8 mouse cellular contexts compared by ENCODE assay signal in the genomic region with DNA sequence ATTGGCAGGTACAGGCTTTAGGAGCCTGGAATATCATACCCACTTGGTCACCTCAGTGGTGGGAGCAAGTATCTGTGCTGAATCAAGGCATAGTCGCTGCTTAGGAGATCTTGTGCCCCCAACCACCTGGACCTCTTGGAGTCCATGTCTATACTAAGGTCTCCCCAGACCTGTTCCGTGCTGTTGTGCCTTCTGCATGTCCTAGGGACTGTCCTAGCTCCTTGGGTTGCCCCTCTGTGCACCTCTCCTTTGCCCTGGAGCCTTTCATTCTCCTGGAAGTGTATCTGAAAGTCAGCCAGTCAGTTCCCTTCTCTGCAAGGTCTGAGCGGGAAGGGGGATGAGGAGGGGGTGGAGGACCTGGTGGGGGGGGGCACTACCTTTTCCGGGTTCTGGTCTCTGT.
DNase-seq lines count a peak whose midpoint lies in the region; ATAC-seq lines count a peak whose summit lies in the region.

No protein-coding gene starts in this region.

- H3K4me3 ChIP-seq in liver, embryonic 11.5 days (ENCODE audit: low read depth, low read length), result peak overlapping the region; percentile 59
- H3K4me3 ChIP-seq in forebrain, embryonic 11.5 days (ENCODE audit: low read depth, low read length), result peak overlapping the region; percentile 71
- peak overlapping the region; percentile 69 for H3K4me3 ChIP-seq in intestine, embryonic 16.5 days (ENCODE audit: low read length)
- H3K4me3 ChIP-seq in neural tube, embryonic 12.5 days, result peak overlapping the region; percentile 62

- peak overlapping the region; percentile 71 for H3K4me2 ChIP-seq in liver, embryonic 11.5 days
- peak overlapping the region; percentile 69 for H3K4me2 ChIP-seq in forebrain, embryonic 11.5 days (ENCODE audit: low read depth, low read length, severe bottlenecking)
- H3K4me2 ChIP-seq in intestine, embryonic 16.5 days (ENCODE audit: low read depth, low read length), result peak overlapping the region; percentile 81
- H3K4me2 ChIP-seq in neural tube, embryonic 12.5 days (replicated peaks), result peak overlapping the region; percentile 89

- peaks cover 23% of the 10 kb centered on the region for H3K27me3 ChIP-seq in liver, embryonic 11.5 days (replicated peaks; ENCODE audit: control insufficient read depth, insufficient read depth, low read length)
- H3K27me3 ChIP-seq in forebrain, embryonic 11.5 days (ENCODE audit: control insufficient read depth, insufficient read depth, low read length), result no peaks in the 10 kb centered on the region
- H3K27me3 ChIP-seq in intestine, embryonic 16.5 days (replicated peaks; ENCODE audit: control insufficient read depth, insufficient read depth, low read length), result no peaks in the 10 kb centered on the region
- H3K27me3 ChIP-seq in neural tube, embryonic 12.5 days (replicated peaks), result no peaks in the 10 kb centered on the region

- ATAC-seq in liver, embryonic 11.5 days (replicated peaks; ENCODE audit: low FRiP score), result no peak
- no peak for ATAC-seq in forebrain, embryonic 11.5 days (replicated peaks; ENCODE audit: low FRiP score)
- ATAC-seq in intestine, embryonic 16.5 days, result no peak
- no peak for ATAC-seq in neural tube, embryonic 12.5 days (ENCODE audit: low FRiP score, low read depth)

- WGBS in liver, embryonic 11.5 days, result 24% methylated on average over 4 of the region's 4 CpGs
- 23% methylated on average over 4 of the region's 4 CpGs for WGBS in forebrain, embryonic 11.5 days
- 31% methylated on average over 4 of the region's 4 CpGs for WGBS in intestine, embryonic 16.5 days
- 17% methylated on average over 4 of the region's 4 CpGs for WGBS in neural tube, embryonic 12.5 days

- peaks cover 35% of the 10 kb centered on the region for H3K4me1 ChIP-seq in liver, embryonic 11.5 days (replicated peaks; ENCODE audit: control insufficient read depth, insufficient read depth, low read length)
- H3K4me1 ChIP-seq in forebrain, embryonic 11.5 days (replicated peaks; ENCODE audit: control insufficient read depth, insufficient read depth, low read length), result peaks cover 26% of the 10 kb centered on the region
- H3K4me1 ChIP-seq in intestine, embryonic 16.5 days (ENCODE audit: control insufficient read depth, insufficient read depth, low read length), result peaks cover 60% of the 10 kb centered on the region
- H3K4me1 ChIP-seq in neural tube, embryonic 12.5 days, result peaks cover 72% of the 10 kb centered on the region

- no peaks in the 10 kb centered on the region for H3K36me3 ChIP-seq in liver, embryonic 11.5 days (ENCODE audit: control insufficient read depth, insufficient read depth, low read length)
- no peaks in the 10 kb centered on the region for H3K36me3 ChIP-seq in forebrain, embryonic 11.5 days (ENCODE audit: control insufficient read depth, insufficient read depth, low read length)
- no peaks in the 10 kb centered on the region for H3K36me3 ChIP-seq in intestine, embryonic 16.5 days (ENCODE audit: control insufficient read depth, insufficient read depth, low read length)
- H3K36me3 ChIP-seq in neural tube, embryonic 12.5 days, result no peaks in the 10 kb centered on the region

- H3K27ac ChIP-seq in liver, embryonic 11.5 days (ENCODE audit: low read depth, low read length), result 0 out of 2 replicates have a peak overlapping the region, but pooled peaks have one; percentile 19
- H3K27ac ChIP-seq in forebrain, embryonic 11.5 days (ENCODE audit: low read depth, low read length), result no peak overlapping the region
- H3K27ac ChIP-seq in intestine, embryonic 16.5 days (ENCODE audit: low read length), result 0 out of 2 replicates have a peak overlapping the region, but pooled peaks have one; percentile 1
- no peak overlapping the region for H3K27ac ChIP-seq in neural tube, embryonic 12.5 days

- H3K9me3 ChIP-seq in liver, embryonic 11.5 days (ENCODE audit: control insufficient read depth, low read length), result no peaks in the 10 kb centered on the region
- H3K9me3 ChIP-seq in forebrain, embryonic 11.5 days (ENCODE audit: control insufficient read depth, low read length), result no peaks in the 10 kb centered on the region
- no peaks in the 10 kb centered on the region for H3K9me3 ChIP-seq in intestine, embryonic 16.5 days (ENCODE audit: control insufficient read depth, low read length)
- no peaks in the 10 kb centered on the region for H3K9me3 ChIP-seq in neural tube, embryonic 12.5 days

- peak overlapping the region; percentile 15; the same call in 1 of the 2 replicates for H3K9ac ChIP-seq in liver, embryonic 11.5 days (ENCODE audit: low read depth, low read length)
- peak overlapping the region; percentile 16; the same call in 1 of the 2 replicates for H3K9ac ChIP-seq in forebrain, embryonic 11.5 days (ENCODE audit: low read length)
- H3K9ac ChIP-seq in intestine, embryonic 16.5 days (ENCODE audit: low read depth, low read length), result peak overlapping the region; percentile 0; the same call in 1 of the 2 replicates
- H3K9ac ChIP-seq in neural tube, embryonic 12.5 days, result peak overlapping the region; percentile 73; the same call in 1 of the 2 replicates

- DNase-seq in liver, embryonic 11.5 days (ENCODE audit: low spot score), result no peak
- no peak for DNase-seq in liver
- DNase-seq in forebrain, embryonic 11.5 days (ENCODE audit: low spot score), result no peak
- no peak for DNase-seq in frontal cortex, postnatal 10 days (ENCODE audit: low spot score in 2 of 2)
- no peak for DNase-seq in thymus, postnatal 0 days (ENCODE audit: low spot score)
- DNase-seq in urinary bladder, adult 18-20 months (ENCODE audit: low spot score in 2 of 2), result no peak

Comparison
In these comparisons a context has a peak if more than half of its experiments do, and no peak if none do; other contexts are left out.
1. H3K27ac ChIP-seq: peak in liver, embryonic 11.5 days (single experiment) and intestine, embryonic 16.5 days (single experiment); none in forebrain, embryonic 11.5 days (single experiment) and neural tube, embryonic 12.5 days (single experiment).
2. H3K9ac ChIP-seq: peak in every context shown above with its lines; median percentile 73 in neural tube, embryonic 12.5 days; 16 in forebrain, embryonic 11.5 days; 15 in liver, embryonic 11.5 days; 0 in intestine, embryonic 16.5 days.
3. Peak in every context shown above with its lines, with median percentiles within 50 percentile points of each other: H3K4me2 ChIP-seq and H3K4me3 ChIP-seq.